Mouse (Mus musculus) mouse trophoblast stem cell (cell line): ENCODE results near the gene Mark2.

Experiments used
- in situ Hi-C, 2 experiments: fragments of 300-500 bp; cut with MseI, MboI; formaldehyde crosslinking; loops; 2 replicates in 1 of 2; 3 replicates in 1 of 2; pipeline ENCODE4 v1.15.1; 2025

Mark2 gene

GRCm38 (mm10) chr19:7334049-7334448, 7.6 kb downstream of the Mark2 start:
- in situ Hi-C loops, result no loop called here

- in situ Hi-C loops, result no loop called here
Observed at GRCm38 (mm10) chr19:7321391-7321790, 20.3 kb downstream of the Mark2 start.

GRCm38 (mm10) chr19:7320181-7320580, 21.5 kb downstream of the Mark2 start:
- in situ Hi-C loops, result no loop called here

GRCm38 (mm10) chr19:7317716-7318115, 23.9 kb downstream of the Mark2 start:
- in situ Hi-C loops, result no loop called here

- in situ Hi-C loops, result no loop called here
Observed at GRCm38 (mm10) chr19:7316822-7317221, 24.8 kb downstream of the Mark2 start.

GRCm38 (mm10) chr19:7315587-7315984, 26.1 kb downstream of the Mark2 start:
- in situ Hi-C loops, result no loop called here

GRCm38 (mm10) chr19:7314976-7315586, 26.6 kb downstream of the Mark2 start:
- in situ Hi-C loops, result no loop called here

- in situ Hi-C loops, result no loop called here
Observed at GRCm38 (mm10) chr19:7313660-7314059, 28.0 kb downstream of the Mark2 start.

GRCm38 (mm10) chr19:7311306-7311705, 30.4 kb downstream of the Mark2 start:
- in situ Hi-C loops, result no loop called here

- in situ Hi-C loops, result no loop called here
Observed at GRCm38 (mm10) chr19:7310704-7311103, 31.0 kb downstream of the Mark2 start.

- in situ Hi-C loops, result no loop called here
Observed at GRCm38 (mm10) chr19:7309738-7310330, 31.8 kb downstream of the Mark2 start.

- in situ Hi-C loops, result no loop called here
Observed at GRCm38 (mm10) chr19:7307995-7308770, 33.5 kb downstream of the Mark2 start.

GRCm38 (mm10) chr19:7306968-7307367, 34.7 kb downstream of the Mark2 start:
- in situ Hi-C loops, result no loop called here

GRCm38 (mm10) chr19:7305380-7306310, 36.0 kb downstream of the Mark2 start:
- in situ Hi-C loops, result no loop called here

GRCm38 (mm10) chr19:7304801-7305200, 36.9 kb downstream of the Mark2 start:
- in situ Hi-C loops, result no loop called here

- in situ Hi-C loops, result no loop called here
Observed at GRCm38 (mm10) chr19:7303796-7304195, 37.9 kb downstream of the Mark2 start.

GRCm38 (mm10) chr19:7302493-7302797, 39.2 kb downstream of the Mark2 start:
- in situ Hi-C loops, result no loop called here

GRCm38 (mm10) chr19:7301647-7302492, 39.8 kb downstream of the Mark2 start:
- in situ Hi-C loops, result no loop called here

- in situ Hi-C loops, result no loop called here
Observed at GRCm38 (mm10) chr19:7300078-7300477, 41.6 kb downstream of the Mark2 start.

GRCm38 (mm10) chr19:7299052-7299451, 42.6 kb downstream of the Mark2 start:
- in situ Hi-C loops, result no loop called here

- in situ Hi-C loops, result no loop called here
Observed at GRCm38 (mm10) chr19:7295959-7296358, 45.7 kb downstream of the Mark2 start.
